Mouse (Mus musculus) lung, postnatal 36 days (tissue): ENCODE data around the gene Wnt11.

ENCODE experiments used
- DNase-seq: peaks from one replicate; pipeline ENCODE4 v3.0.0; 2022; ENCODE audit warnings: mixed read lengths

The Wnt11 gene

GRCm38 (mm10) chr7:98867794-98868150, 32.9 kb downstream of the Wnt11 start:
- no peak for DNase-seq

- DNase-seq = no peak
Observed at GRCm38 (mm10) chr7:98869070-98869469, 34.2 kb downstream of the Wnt11 start.

- no peak for DNase-seq
Observed at GRCm38 (mm10) chr7:98870791-98871190, 35.9 kb downstream of the Wnt11 start.

- DNase-seq = no peak
Observed at GRCm38 (mm10) chr7:98871882-98872281, 37.0 kb downstream of the Wnt11 start.

GRCm38 (mm10) chr7:98873316-98873715, 38.4 kb downstream of the Wnt11 start:
- no peak for DNase-seq

- DNase-seq = peak; percentile 46
Observed at GRCm38 (mm10) chr7:98874411-98874951, 39.6 kb downstream of the Wnt11 start.

- no peak for DNase-seq
Observed at GRCm38 (mm10) chr7:98875390-98875990, 40.6 kb downstream of the Wnt11 start.

- DNase-seq = no peak
Observed at GRCm38 (mm10) chr7:98876119-98876518, 41.2 kb downstream of the Wnt11 start.

GRCm38 (mm10) chr7:98879176-98879575, 44.3 kb downstream of the Wnt11 start:
- DNase-seq = no peak

GRCm38 (mm10) chr7:98881887-98882286, 47.0 kb downstream of the Wnt11 start:
- DNase-seq = peak; percentile 28

GRCm38 (mm10) chr7:98887811-98888261, 52.9 kb downstream of the Wnt11 start:
- DNase-seq = no peak

GRCm38 (mm10) chr7:98888810-98889209, 53.9 kb downstream of the Wnt11 start:
- no peak for DNase-seq

GRCm38 (mm10) chr7:98889211-98889610, 54.3 kb downstream of the Wnt11 start:
- DNase-seq = no peak

- DNase-seq = no peak
Observed at GRCm38 (mm10) chr7:98893144-98893543, 58.2 kb downstream of the Wnt11 start.

GRCm38 (mm10) chr7:98894305-98894704, 59.4 kb downstream of the Wnt11 start:
- DNase-seq = no peak

GRCm38 (mm10) chr7:98894768-98895167, 59.9 kb downstream of the Wnt11 start:
- no peak for DNase-seq

- no peak for DNase-seq
Observed at GRCm38 (mm10) chr7:98895501-98896095, 60.7 kb downstream of the Wnt11 start.

GRCm38 (mm10) chr7:98897323-98897722, 62.4 kb downstream of the Wnt11 start:
- no peak for DNase-seq

GRCm38 (mm10) chr7:98899815-98900214, 64.9 kb downstream of the Wnt11 start:
- DNase-seq = peak; percentile 56

- no peak for DNase-seq
Observed at GRCm38 (mm10) chr7:98901120-98901519, 66.2 kb downstream of the Wnt11 start.

GRCm38 (mm10) chr7:98903884-98904283, 69.0 kb downstream of the Wnt11 start:
- DNase-seq = peak; percentile 35
